Mouse (Mus musculus) neural tube, embryonic 14.5 days (tissue): ENCODE data around the gene Shank3. TPM values are rescaled to one million over a fixed set of nuclear protein-coding genes. Genes with fewer than 3 reads are reported as not detected.

ENCODE experiments used
- ATAC-seq: fragments of 200-750 bp; cut with Nextera tagmentation; 2 replicates; pipeline ENCODE4 v1.8.0; 2017; ENCODE audit warnings: low read depth, mild to moderate bottlenecking, moderate TSS enrichment, moderate library complexity
- H3K27ac ChIP-seq: fragments of 300-500 bp; sonication (generic); 2 replicates; pipeline ENCODE4 v1.5.1; 2014; ENCODE audit warnings: low read depth, mild to moderate bottlenecking, control low read depth, low read length, moderate library complexity, mixed read lengths
- H3K27me3 ChIP-seq: fragments of 300-500 bp; sonication (generic); 2 replicates; pipeline ENCODE4 v1.6.1; 2014; ENCODE audit warnings: low read length; ENCODE audit not compliant: control insufficient read depth, insufficient read depth
- H3K36me3 ChIP-seq: fragments of 300-500 bp; sonication (generic); 2 replicates; pipeline ENCODE4 v1.6.1; 2014; ENCODE audit warnings: low read length, mixed read lengths; ENCODE audit not compliant: control insufficient read depth, insufficient read depth
- H3K4me1 ChIP-seq: fragments of 300-500 bp; sonication (generic); 2 replicates; pipeline ENCODE4 v1.6.1; 2014; ENCODE audit warnings: low read length; ENCODE audit not compliant: control insufficient read depth, insufficient read depth
- H3K4me2 ChIP-seq: fragments of 300-500 bp; sonication (generic); 2 replicates; pipeline ENCODE4 v1.6.1; 2014; ENCODE audit warnings: mild to moderate bottlenecking, low read depth, low read length, control low read depth
- H3K4me3 ChIP-seq: fragments of 300-500 bp; sonication (generic); 2 replicates; pipeline ENCODE4 v1.5.1; 2014; ENCODE audit warnings: low read depth, low read length, control low read depth, mixed read lengths
- H3K9ac ChIP-seq: fragments of 300-500 bp; sonication (generic); replicated peaks from 2 replicates; pipeline ENCODE4 v1.6.1; 2014; ENCODE audit warnings: low read depth, mild to moderate bottlenecking, control low read depth, low read length, mixed read lengths
- H3K9me3 ChIP-seq: fragments of 300-500 bp; sonication (generic); 2 replicates; pipeline ENCODE4 v1.6.1; 2016; ENCODE audit warnings: low read length; ENCODE audit not compliant: control insufficient read depth
- WGBS: fragments of 180-500 bp; shearing (Covaris S2); extraction: QIAGEN DNeasy Blood & Tissue Kit; methylation state at CpG from one replicate; pipeline ENCODE4 v1.1.7; 2014; 5-methylcytosine and 5-hydroxymethylcytosine counted together
- polyA plus RNA-seq: library from polyadenylated mRNA; unstranded; fragments of >200 nt; fragmentation: Nextera tagmentation; extraction: Ambion mirVana; gene quantifications from 2 replicates; pipeline ENCODE4 v1.2.1, GENCODE M21; 2014

Gene Shank3
- polyA plus RNA-seq, 1 experiment from 2014 or later: 10.1 TPM

GRCm38 (mm10) chr15:89607480-89607879 is 108.1 kb downstream of the Shank3 start:
- Histone ChIP-seq H3K4me2 (no peak overlapping the region), H3K4me3 (no peak overlapping the region), H3K9ac (no peak overlapping the region), H3K27ac (no peak overlapping the region), H3K36me3 (no peaks in the 10 kb centered on the region), H3K4me1 (no peaks in the 10 kb centered on the region), H3K27me3 (no peaks in the 10 kb centered on the region), H3K9me3 (no peaks in the 10 kb centered on the region)
- WGBS: 88% methylated on average over 8 of the region's 8 CpGs
- no peak for ATAC-seq

GRCm38 (mm10) chr15:89607888-89608287 is 108.5 kb downstream of the Shank3 start:
- 84% methylated on average over 9 of the region's 9 CpGs for WGBS
- Histone ChIP-seq H3K4me1 (no peaks in the 10 kb centered on the region), H3K9me3 (no peaks in the 10 kb centered on the region), H3K27me3 (no peaks in the 10 kb centered on the region), H3K4me3 (no peak overlapping the region), H3K4me2 (no peak overlapping the region), H3K27ac (no peak overlapping the region), H3K9ac (no peak overlapping the region), H3K36me3 (no peaks in the 10 kb centered on the region)
- no peak for ATAC-seq

Other genes starting within 250 kb of the Shank3 start
- gene Sbf1, start 184.3 kb upstream of the Shank3 start, polyA plus RNA-seq: 108 and 122 TPM in 2 replicates
- gene Adm2, start 176.9 kb upstream of the Shank3 start, polyA plus RNA-seq: not detected in 2 replicates
- not detected in 2 replicates for gene Miox, start 165.2 kb upstream of the Shank3 start, polyA plus RNA-seq
- 19.8 and 28.6 TPM in 2 replicates for gene Lmf2, start 144.0 kb upstream of the Shank3 start, polyA plus RNA-seq
- gene Ncaph2, start 143.9 kb upstream of the Shank3 start, polyA plus RNA-seq: 89.5 and 90.2 TPM in 2 replicates
- 20.0 and 24.3 TPM in 2 replicates for gene Sco2, start 125.8 kb upstream of the Shank3 start, polyA plus RNA-seq
- gene Tymp, start 122.6 kb upstream of the Shank3 start, polyA plus RNA-seq: 3.5 and 3.7 TPM in 2 replicates
- gene Odf3b, start 120.3 kb upstream of the Shank3 start, polyA plus RNA-seq: 1.3 TPM in 2 replicates
- 0.07 TPM in 1 of 2 replicates, not detected in the other for gene Klhdc7b, start 114.7 kb upstream of the Shank3 start, polyA plus RNA-seq
- gene Syce3, start 89.1 kb upstream of the Shank3 start, polyA plus RNA-seq: not detected in 2 replicates
- gene Cpt1b, start 73.8 kb upstream of the Shank3 start, polyA plus RNA-seq: 1.2 and 1.4 TPM in 2 replicates
- 5.8 and 6.4 TPM in 2 replicates for gene C730034F03Rik, start 70.0 kb upstream of the Shank3 start, polyA plus RNA-seq
- gene Gm44502, start 69.9 kb upstream of the Shank3 start, polyA plus RNA-seq: 0.20 TPM in 1 of 2 replicates, not detected in the other
- 76.5 and 80.9 TPM in 2 replicates for gene Chkb, start 69.7 kb upstream of the Shank3 start, polyA plus RNA-seq
- 64.5 and 73.1 TPM in 2 replicates for gene Mapk8ip2, start 45.7 kb upstream of the Shank3 start, polyA plus RNA-seq
- gene Arsa, start 22.2 kb upstream of the Shank3 start, polyA plus RNA-seq: 17.3 and 18.9 TPM in 2 replicates
- gene Acr, start 68.7 kb downstream of the Shank3 start, polyA plus RNA-seq: 2.0 and 2.6 TPM in 2 replicates
- 80.3 and 99.6 TPM in 2 replicates for gene Rabl2, start 92.3 kb downstream of the Shank3 start, polyA plus RNA-seq